Mouse (Mus musculus): ENCODE results near the gene Astn1.
A peak's percentile ranks its signal among the peaks of the same experiment; 100 is the strongest.

Astn1 gene

GRCm38 (mm10) chr1:158414198-158414597 lies 52.1 kb downstream of the Astn1 start:
- no peak for DNase-seq (ENCODE audit: low spot score in 2 of 2)

- DNase-seq (ENCODE audit: low spot score in 2 of 2) = no peak
Observed at GRCm38 (mm10) chr1:158421451-158421850, 59.4 kb downstream of the Astn1 start.

- no peak for DNase-seq (ENCODE audit: low spot score in 2 of 2)
Observed at GRCm38 (mm10) chr1:158422739-158423138, 60.7 kb downstream of the Astn1 start.

DNA sequence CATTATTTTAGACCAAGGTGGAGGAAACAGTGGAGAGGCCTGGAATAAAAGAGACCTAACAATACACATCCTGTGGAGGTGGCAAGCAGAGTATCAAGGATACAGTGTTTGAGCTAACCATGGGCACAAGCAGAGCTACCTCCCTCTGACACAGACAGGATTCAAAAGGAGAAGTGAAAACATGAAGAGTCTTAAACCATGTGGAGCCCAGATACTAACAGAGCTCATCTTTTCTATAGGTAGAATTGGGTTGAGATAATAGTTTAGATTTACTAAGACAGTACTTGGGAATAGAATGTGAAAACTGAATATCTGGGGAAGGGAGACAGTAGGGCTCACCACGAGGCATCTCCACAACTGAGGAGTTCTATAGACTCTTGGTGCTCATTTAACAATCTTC lies 84.0 kb downstream of the Astn1 start:
- no peak for DNase-seq (ENCODE audit: low spot score in 2 of 2)

DNA sequence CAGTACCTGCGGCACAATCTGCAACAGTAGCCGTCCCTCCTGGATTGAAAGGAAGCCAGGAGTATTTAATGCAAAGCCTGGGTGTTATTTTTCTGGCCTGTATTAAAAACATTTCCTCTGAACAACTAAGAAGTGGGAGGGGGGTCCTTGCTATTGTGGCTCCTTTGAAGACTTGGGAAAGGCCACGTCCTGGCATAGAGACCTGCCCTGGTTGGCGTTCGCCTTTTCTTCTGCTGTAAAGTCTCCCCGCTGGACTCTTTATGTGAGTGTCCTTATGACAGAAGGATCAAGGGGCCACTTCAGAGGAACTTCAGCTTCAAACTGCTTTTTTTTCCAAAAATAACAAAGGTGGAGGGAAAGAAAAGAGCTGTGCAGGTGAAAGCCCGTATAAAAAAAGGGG lies 85.9 kb downstream of the Astn1 start:
- DNase-seq (ENCODE audit: low spot score in 2 of 2) = no peak

DNA sequence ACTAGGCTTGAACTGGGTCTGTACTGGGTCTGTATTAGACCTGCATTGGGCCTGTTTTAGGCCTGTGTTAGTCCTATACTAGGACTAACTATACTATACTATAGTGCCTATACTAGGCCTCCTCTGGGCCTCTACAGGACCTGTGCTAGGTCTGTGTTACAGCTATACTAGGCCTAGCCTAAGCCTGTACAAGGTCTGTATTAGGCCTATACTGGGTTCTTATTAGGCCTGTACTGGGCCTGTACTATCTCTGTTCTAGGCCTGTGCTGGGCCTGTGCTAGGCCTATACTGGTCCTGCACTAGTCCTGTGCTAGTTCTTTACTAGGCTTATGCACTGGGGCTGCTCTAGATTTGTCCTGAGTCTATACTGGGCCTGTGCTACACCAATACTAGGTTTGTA lies 90.6 kb downstream of the Astn1 start:
- no peak for DNase-seq (ENCODE audit: low spot score in 2 of 2)

- DNase-seq (ENCODE audit: low spot score in 2 of 2) = no peak
Observed at GRCm38 (mm10) chr1:158453587-158453986, 91.5 kb downstream of the Astn1 start.

DNA sequence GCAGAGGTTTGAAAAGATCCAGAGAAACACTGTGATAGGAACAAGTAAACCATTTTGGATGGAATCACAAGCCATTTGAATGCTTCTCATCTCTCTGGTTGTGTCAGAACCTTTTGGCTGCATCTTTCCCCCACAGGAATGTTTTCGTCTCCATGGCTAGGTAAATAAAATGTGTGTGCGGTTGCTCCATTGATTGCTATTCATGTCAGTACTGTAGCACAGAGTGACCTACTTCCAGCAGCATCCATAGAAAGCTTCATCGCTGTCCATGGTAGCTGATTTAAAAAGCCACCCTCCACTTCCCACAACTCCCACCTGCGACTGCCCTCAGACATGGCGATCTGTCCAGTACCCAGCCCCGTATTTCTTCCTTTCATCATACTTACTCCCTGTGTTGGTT lies 101.9 kb downstream of the Astn1 start:
- DNase-seq (ENCODE audit: low spot score in 2 of 2) = no peak

- no peak for DNase-seq (ENCODE audit: low spot score in 2 of 2)
Observed at GRCm38 (mm10) chr1:158465286-158465685, 103.2 kb downstream of the Astn1 start.

- no peak for DNase-seq (ENCODE audit: low spot score in 2 of 2)
Observed at GRCm38 (mm10) chr1:158477841-158478240, 115.8 kb downstream of the Astn1 start.

DNA sequence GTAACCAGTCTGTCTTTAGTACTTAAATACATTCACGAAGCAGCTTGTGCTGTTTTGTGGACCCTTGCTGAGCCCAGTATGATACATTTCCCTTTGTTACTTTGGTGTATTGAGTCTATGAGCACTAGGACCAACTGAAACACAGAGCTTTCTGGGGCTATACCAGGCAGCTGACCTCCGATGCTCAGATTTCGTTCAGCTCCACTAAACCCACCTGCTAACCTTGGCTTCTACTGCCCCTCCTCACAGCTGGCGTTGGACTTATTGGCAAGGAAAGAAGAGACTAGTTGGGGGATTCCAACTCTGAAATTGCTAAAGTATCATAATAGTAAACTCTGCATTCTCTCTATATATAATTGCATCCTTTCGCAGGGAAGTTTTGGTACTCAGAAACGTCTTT lies 118.2 kb downstream of the Astn1 start:
- no peak for DNase-seq (ENCODE audit: low spot score in 2 of 2)

DNA sequence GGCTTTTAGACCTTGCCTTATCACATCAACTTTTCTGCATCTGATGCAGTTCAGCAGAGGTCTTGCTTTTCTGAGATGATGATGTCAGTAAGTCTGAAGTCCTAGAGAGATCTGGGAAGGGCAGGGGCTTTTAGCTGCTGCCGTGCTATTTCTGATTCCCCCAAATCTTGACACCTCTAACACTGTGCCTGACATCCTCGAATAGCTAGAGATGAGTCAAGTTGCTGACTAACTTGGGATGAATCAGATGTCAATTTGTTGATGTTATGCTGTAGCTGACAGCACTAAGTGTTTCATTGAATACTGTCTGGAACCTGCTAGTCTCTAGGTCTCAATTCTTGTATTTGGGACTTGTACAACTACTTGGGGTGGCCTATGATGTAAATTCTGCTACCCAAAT lies 121.7 kb downstream of the Astn1 start:
- DNase-seq (ENCODE audit: low spot score in 2 of 2) = no peak

DNA sequence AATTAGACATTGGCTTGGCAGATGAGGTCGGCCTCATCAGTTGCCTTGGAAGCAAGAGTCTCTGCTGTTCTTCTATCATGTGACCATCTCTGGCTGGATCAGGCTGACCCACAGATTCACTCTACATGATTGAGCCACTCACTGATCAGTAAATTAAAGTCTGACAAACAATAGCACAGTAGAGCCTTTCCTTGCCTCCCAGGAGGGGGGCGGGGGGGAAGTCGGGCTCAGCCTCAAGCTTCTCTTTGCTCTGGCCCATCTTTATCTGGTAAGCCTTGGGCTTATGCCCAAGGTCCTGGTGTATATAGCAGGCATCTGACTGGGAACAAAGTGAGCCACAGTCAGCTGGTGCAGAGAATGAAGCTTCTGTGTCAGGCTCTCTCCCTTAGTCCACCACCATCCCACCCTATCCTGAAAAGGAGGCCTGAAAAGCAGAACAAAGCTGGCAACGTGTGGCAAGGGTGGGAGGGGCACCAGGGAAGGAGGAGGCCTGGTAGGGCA lies 127.5 kb downstream of the Astn1 start:
- no peak for DNase-seq (ENCODE audit: low spot score in 2 of 2)

DNA sequence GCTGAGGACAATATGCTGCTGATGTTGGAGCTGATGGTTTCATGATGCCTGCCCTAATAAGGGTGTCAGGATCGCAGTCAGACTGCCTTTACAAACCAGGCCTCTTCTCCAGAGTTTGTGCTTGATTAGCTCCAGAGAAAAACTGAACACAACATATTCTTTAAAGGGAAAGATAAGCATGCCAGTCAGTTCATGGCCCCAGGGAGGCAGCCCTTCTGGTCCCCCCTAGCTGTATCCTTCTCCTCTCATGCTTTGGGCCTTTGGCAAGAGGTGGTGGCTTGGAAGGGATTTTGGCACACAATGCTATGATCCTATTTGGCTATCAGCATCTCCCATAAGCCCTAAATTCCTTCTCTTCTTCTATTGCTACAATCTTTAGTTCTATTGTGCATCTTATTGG lies 128.1 kb downstream of the Astn1 start:
- no peak for DNase-seq (ENCODE audit: low spot score in 2 of 2)

DNA sequence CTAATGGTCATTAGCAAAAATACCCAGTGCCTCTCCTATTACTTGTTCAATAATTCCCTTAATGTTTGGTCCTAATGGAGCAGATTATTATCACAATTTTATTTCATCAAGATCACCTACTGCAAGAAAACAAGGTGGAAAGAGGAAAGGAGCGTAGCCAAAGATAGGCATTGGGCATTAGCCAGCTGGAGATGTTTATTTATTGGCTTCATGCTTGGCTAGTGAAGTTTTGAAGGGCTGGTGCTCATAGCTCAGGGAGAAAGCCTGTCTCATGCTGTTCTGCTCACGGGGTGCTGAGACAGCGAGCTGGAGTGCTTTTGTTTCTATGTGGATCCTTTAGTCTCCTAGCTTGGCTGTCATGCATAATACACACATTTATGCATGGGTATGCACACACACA lies 131.2 kb downstream of the Astn1 start:
- no peak for DNase-seq (ENCODE audit: low spot score in 2 of 2)

GRCm38 (mm10) chr1:158500140-158500539 lies 138.1 kb downstream of the Astn1 start:
- DNase-seq (ENCODE audit: low spot score in 2 of 2) = no peak

DNA sequence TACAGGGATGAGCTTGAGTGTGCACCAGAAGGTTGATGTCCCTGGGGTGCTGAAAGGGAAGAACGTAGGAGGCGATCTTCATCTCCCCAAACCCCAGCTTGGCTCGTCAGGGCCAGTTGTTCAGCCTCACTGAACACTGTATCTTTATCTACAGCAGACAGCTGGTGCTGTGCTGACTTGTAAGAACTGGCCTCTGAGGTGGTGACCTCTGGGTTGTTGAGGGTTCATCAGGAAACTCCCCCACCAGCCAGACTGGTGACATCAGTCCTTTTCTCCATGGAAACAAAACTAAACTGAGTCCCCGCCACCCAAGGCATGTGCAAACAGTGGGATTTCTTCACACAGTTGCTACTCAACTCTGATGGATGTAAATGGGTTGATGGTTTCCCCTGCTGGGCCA lies 138.9 kb downstream of the Astn1 start:
- DNase-seq (ENCODE audit: low spot score in 2 of 2) = no peak

- no peak for DNase-seq (ENCODE audit: low spot score in 2 of 2)
Observed at GRCm38 (mm10) chr1:158507610-158508009, 145.5 kb downstream of the Astn1 start.

GRCm38 (mm10) chr1:158509112-158509855 lies 147.2 kb downstream of the Astn1 start:
- DNase-seq (ENCODE audit: low spot score in 2 of 2) = peak in 1 of 2 experiments; percentile 45

GRCm38 (mm10) chr1:158510478-158511207 lies 148.6 kb downstream of the Astn1 start:
- DNase-seq (ENCODE audit: low spot score in 2 of 2) = no peak

DNA sequence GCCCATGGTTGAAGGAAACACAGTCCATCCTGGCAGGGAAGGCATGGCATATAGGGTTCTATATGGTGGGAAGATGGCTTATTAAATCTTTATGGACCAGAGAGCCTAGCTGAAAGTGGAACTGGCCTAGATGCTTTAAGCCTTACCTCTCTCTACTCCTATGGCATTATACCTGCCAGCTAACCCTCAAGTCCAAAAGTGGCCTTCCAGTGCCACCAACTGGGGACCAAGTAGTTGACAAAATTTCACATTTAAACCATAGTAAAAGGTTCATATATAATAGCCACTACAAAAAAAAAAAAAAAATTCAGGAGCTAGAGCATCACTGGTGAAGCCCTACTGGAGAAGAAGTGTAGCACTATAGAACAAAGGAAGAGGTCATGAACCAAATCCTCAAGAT lies 150.0 kb downstream of the Astn1 start:
- no peak for DNase-seq (ENCODE audit: low spot score in 2 of 2)

DNA sequence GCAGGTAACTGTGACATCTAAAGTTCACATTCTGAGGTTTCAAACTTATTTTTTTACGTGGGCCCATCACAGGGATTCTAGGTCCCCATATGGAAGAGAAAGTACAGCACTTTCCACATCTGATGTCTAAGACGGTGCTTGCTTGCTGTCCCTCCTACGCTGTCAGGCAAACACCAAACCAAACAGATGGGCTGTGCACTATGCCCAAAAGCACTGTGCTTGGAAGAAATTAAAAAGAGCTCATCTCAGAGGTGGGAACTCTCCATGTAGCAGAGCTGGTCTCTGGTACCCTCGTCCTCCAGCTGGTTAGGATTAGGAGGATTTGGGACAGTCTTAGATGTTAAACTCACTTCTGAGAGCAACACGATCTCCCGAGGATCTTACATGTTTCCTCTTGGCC lies 150.6 kb downstream of the Astn1 start:
- DNase-seq (ENCODE audit: low spot score in 2 of 2) = peak; percentile 78 to 84

DNA sequence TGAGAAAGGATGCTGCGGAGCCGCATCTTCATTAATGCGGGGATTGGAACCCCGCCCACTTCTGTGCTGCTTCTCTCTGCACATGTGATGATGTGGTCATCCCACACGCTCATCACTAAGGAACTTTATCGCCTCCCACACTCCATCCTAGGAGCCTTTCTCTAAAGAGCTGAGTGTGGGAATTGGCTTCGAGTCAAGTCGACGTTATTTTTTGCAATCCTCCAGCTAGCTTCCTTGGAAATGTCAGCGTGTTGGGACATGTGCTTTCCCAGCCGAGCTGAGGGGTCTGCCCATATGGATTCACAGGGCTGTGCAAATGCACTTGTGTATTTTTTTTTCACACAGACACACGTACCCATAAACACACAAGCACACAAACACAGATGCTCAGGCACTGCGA lies 151.5 kb downstream of the Astn1 start:
- peak; percentile 82 to 91 for DNase-seq (ENCODE audit: low spot score in 2 of 2)
